Mouse (Mus musculus) heart, embryonic 16.5 days (tissue): ENCODE measurements at regions not wholly inside any gene's neighbourhood (a gene's known extent, or its start where the extent isn't known, plus 50 kb on each side); places are given as distances from the start of the nearest gene placed in this dataset.

Experiments
- ATAC-seq: fragments of 200-750 bp; cut with Nextera tagmentation; replicated peaks from 2 replicates; pipeline ENCODE4 v1.8.0; 2017; ENCODE audit warnings: moderate number of reproducible peaks; ENCODE audit not compliant: insufficient read depth, low FRiP score; ENCODE audit errors: extremely low read depth
- H3K27ac ChIP-seq: fragments of 300-500 bp; sonication (generic); 2 replicates; pipeline ENCODE4 v1.5.1; 2014; ENCODE audit warnings: mild to moderate bottlenecking, low read length, control low read depth, moderate library complexity
- H3K27me3 ChIP-seq: fragments of 300-500 bp; sonication (generic); 2 replicates; pipeline ENCODE4 v1.6.1; 2014; ENCODE audit warnings: low read length, mixed read lengths; ENCODE audit not compliant: control insufficient read depth, insufficient read depth
- H3K36me3 ChIP-seq: fragments of 300-500 bp; sonication (generic); 2 replicates; pipeline ENCODE4 v1.6.1; 2014; ENCODE audit not compliant: control insufficient read depth, insufficient read depth
- H3K4me1 ChIP-seq: fragments of 300-500 bp; sonication (generic); 2 replicates; pipeline ENCODE4 v1.6.1; 2014; ENCODE audit warnings: low read length, mixed read lengths; ENCODE audit not compliant: control insufficient read depth, insufficient read depth
- H3K4me2 ChIP-seq: fragments of 300-500 bp; sonication (generic); 2 replicates; pipeline ENCODE4 v1.6.1; 2014; ENCODE audit warnings: low read depth, mild to moderate bottlenecking, control low read depth, low read length
- H3K4me3 ChIP-seq: fragments of 300-500 bp; sonication (generic); 2 replicates; pipeline ENCODE4 v1.5.1; 2014; ENCODE audit warnings: mild to moderate bottlenecking, control low read depth, low read length
- H3K9ac ChIP-seq: fragments of 300-500 bp; sonication (generic); 2 replicates; pipeline ENCODE4 v1.6.1; 2014; ENCODE audit warnings: low read length, control low read depth
- H3K9me3 ChIP-seq: fragments of 300-500 bp; sonication (generic); replicated peaks from 2 replicates; pipeline ENCODE4 v1.6.1; 2016; ENCODE audit warnings: low read length; ENCODE audit not compliant: control insufficient read depth
- WGBS: fragments of 180-500 bp; shearing (Covaris S2); extraction: QIAGEN DNeasy Blood & Tissue Kit; methylation state at CpG from one replicate; pipeline ENCODE4 v1.1.7; 2014; 5-methylcytosine and 5-hydroxymethylcytosine counted together

- no peak overlapping the region for H3K4me2 ChIP-seq
- H3K9ac ChIP-seq: no peak overlapping the region
- H3K4me3 ChIP-seq: no peak overlapping the region
- no peaks in the 10 kb centered on the region for H3K36me3 ChIP-seq
- H3K9me3 ChIP-seq: no peaks in the 10 kb centered on the region
- ATAC-seq: no peak
- H3K4me1 ChIP-seq: no peaks in the 10 kb centered on the region
- no peaks in the 10 kb centered on the region for H3K27me3 ChIP-seq
- H3K27ac ChIP-seq: no peak overlapping the region
- 70% methylated on average over 3 of the region's 3 CpGs for WGBS
Observed at GRCm38 (mm10) chr19:26484322-26484721, 120.5 kb upstream of the Smarca2 start.

GRCm38 (mm10) chr19:26492806-26493205 is 112.0 kb upstream of the Smarca2 start:
- H3K4me3 ChIP-seq: no peak overlapping the region
- H3K27ac ChIP-seq: no peak overlapping the region
- no peak overlapping the region for H3K9ac ChIP-seq
- no peaks in the 10 kb centered on the region for H3K4me1 ChIP-seq
- no peaks in the 10 kb centered on the region for H3K9me3 ChIP-seq
- ATAC-seq: no peak
- no peaks in the 10 kb centered on the region for H3K36me3 ChIP-seq
- H3K4me2 ChIP-seq: no peak overlapping the region
- no peaks in the 10 kb centered on the region for H3K27me3 ChIP-seq
- WGBS: 50% methylated on average over 2 of the region's 2 CpGs

DNA sequence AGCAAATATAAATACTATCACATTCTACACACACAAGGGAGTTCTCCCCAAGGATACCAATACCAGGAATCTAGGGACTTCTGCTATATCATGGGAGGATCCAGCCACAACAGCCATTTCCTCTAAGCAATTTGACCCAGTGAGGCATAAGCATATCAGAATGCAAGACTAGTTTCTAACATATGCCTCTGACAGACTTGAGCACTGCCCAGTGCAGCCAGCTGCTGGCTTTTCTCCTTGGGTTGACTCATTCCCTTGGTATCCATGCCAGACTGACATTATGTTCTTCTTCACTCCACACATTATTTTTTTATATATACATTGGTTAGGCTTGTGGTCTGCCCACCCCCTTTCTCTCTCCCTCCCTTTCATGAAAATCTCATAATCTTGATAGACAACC is 103.8 kb upstream of the Smarca2 start:
- no peaks in the 10 kb centered on the region for H3K4me1 ChIP-seq
- H3K36me3 ChIP-seq: no peaks in the 10 kb centered on the region
- no peak overlapping the region for H3K4me2 ChIP-seq
- no peaks in the 10 kb centered on the region for H3K27me3 ChIP-seq
- no peak for ATAC-seq
- no peak overlapping the region for H3K9ac ChIP-seq
- no peak overlapping the region for H3K27ac ChIP-seq
- no peak overlapping the region for H3K4me3 ChIP-seq
- no peaks in the 10 kb centered on the region for H3K9me3 ChIP-seq

DNA sequence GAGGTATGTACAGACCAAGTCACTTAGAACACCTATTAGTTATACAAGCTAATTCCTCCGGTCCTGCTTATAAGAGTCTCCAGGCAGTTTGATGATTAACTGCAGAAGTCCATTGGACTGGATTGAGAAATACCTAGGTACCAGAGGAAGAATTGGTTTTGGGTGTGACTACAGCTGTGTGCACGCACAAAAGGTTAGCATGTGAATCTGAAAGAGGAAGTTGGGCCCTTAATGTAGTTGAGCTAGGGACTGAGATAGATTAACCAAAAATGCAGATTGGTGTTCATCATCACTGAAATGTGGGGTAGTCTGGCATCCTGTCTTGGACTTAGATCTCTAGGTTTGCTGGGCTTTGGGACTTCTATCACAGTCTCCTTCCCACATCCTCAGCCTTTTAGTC is 100.8 kb upstream of the Smarca2 start:
- Histone ChIP-seq H3K4me1 (no peaks in the 10 kb centered on the region), H3K27ac (no peak overlapping the region), H3K9ac (no peak overlapping the region), H3K4me2 (no peak overlapping the region), H3K4me3 (no peak overlapping the region), H3K36me3 (no peaks in the 10 kb centered on the region), H3K27me3 (no peaks in the 10 kb centered on the region), H3K9me3 (no peaks in the 10 kb centered on the region)
- WGBS: 88% methylated on average over 2 of the region's 2 CpGs
- no peak for ATAC-seq

- Histone ChIP-seq H3K4me2 (no peak overlapping the region), H3K9ac (no peak overlapping the region), H3K4me3 (no peak overlapping the region), H3K27me3 (no peaks in the 10 kb centered on the region), H3K27ac (no peak overlapping the region), H3K9me3 (no peaks in the 10 kb centered on the region), H3K36me3 (no peaks in the 10 kb centered on the region), H3K4me1 (no peaks in the 10 kb centered on the region)
- whole genome bisulfite sequencing: 60% methylated on average over 1 of the region's 1 CpGs
- ATAC-seq: no peak
Observed at GRCm38 (mm10) chr19:26506802-26507201, 98.0 kb upstream of the Smarca2 start.

GRCm38 (mm10) chr19:26507986-26508385 is 96.9 kb upstream of the Smarca2 start:
- ATAC-seq: no peak
- 74% methylated on average over 11 of the region's 11 CpGs for WGBS
- no peak overlapping the region for H3K4me3 ChIP-seq

GRCm38 (mm10) chr19:26508616-26509015 is 96.2 kb upstream of the Smarca2 start:
- no peak overlapping the region for H3K27ac ChIP-seq
- no peak overlapping the region for H3K9ac ChIP-seq
- 45% methylated on average over 7 of the region's 7 CpGs for WGBS
- H3K4me1 ChIP-seq: no peaks in the 10 kb centered on the region
- H3K4me2 ChIP-seq: no peak overlapping the region
- no peak overlapping the region for H3K4me3 ChIP-seq
- no peaks in the 10 kb centered on the region for H3K36me3 ChIP-seq
- no peaks in the 10 kb centered on the region for H3K9me3 ChIP-seq
- no peak for ATAC-seq
- H3K27me3 ChIP-seq: no peaks in the 10 kb centered on the region

More at GRCm38 (mm10) chr19:26507986-26508385, 96.9 kb upstream of the Smarca2 start:
- H3K27me3 ChIP-seq: no peaks in the 10 kb centered on the region
- no peak overlapping the region for H3K9ac ChIP-seq
- no peaks in the 10 kb centered on the region for H3K4me1 ChIP-seq
- no peaks in the 10 kb centered on the region for H3K36me3 ChIP-seq
- no peak overlapping the region for H3K27ac ChIP-seq
- no peak overlapping the region for H3K4me2 ChIP-seq
- H3K9me3 ChIP-seq: no peaks in the 10 kb centered on the region

DNA sequence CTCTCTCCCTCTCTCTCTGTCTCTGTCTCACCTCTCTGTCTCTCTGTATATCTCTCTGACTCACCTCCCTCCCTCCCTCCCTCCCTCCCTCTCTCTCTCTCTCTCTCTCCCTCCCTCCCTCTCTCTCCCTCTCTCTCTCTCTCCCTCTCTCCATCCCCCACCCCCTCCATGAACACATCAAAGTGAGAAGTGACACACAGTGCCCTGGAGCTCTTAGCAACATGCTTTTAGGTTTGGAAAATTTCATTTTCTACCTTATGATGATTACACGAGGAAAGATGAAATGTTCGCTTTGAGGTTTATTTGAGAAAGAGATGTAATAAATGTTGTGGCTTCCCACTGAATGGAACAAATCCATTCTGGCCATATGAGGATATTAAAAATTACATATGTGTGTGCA is 95.6 kb upstream of the Smarca2 start:
- no peak for ATAC-seq
- Histone ChIP-seq H3K9me3 (no peaks in the 10 kb centered on the region), H3K27me3 (no peaks in the 10 kb centered on the region), H3K9ac (no peak overlapping the region), H3K27ac (no peak overlapping the region), H3K4me3 (no peak overlapping the region), H3K4me2 (no peak overlapping the region), H3K36me3 (no peaks in the 10 kb centered on the region), H3K4me1 (no peaks in the 10 kb centered on the region)
- whole genome bisulfite sequencing: 71% methylated on average over 2 of the region's 2 CpGs

- Histone ChIP-seq H3K27me3 (no peaks in the 10 kb centered on the region), H3K9me3 (no peaks in the 10 kb centered on the region), H3K4me1 (no peaks in the 10 kb centered on the region), H3K36me3 (no peaks in the 10 kb centered on the region), H3K9ac (no peak overlapping the region), H3K27ac (no peak overlapping the region), H3K4me2 (no peak overlapping the region), H3K4me3 (no peak overlapping the region)
- ATAC-seq: no peak
- WGBS: 78% methylated on average over 12 of the region's 12 CpGs
Observed at GRCm38 (mm10) chr19:26510185-26510584, 94.7 kb upstream of the Smarca2 start.

DNA sequence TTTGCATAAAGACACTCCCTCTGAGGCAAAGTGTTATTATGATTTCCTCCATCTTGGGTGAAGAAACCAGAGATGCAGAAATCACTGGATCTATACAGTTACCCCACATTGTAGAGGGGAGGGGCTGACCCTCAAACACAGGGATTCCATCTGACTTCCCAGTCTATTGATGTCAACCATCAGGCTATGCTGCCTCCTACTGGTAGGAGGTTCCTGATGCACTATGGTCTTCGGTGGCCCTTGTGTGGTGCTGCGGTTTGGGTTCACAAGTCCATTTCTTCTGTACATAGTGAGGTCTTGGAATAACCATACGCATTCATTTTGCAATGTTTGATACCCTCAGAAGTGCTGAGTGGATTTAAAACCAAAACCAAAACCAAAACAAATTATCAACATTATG is 94.0 kb upstream of the Smarca2 start:
- H3K27me3 ChIP-seq: no peaks in the 10 kb centered on the region
- H3K4me3 ChIP-seq: no peak overlapping the region
- WGBS: 89% methylated on average over 3 of the region's 3 CpGs

More for the DNA sequence above, 94.0 kb upstream of the Smarca2 start:
- Histone ChIP-seq H3K27ac (no peak overlapping the region), H3K9me3 (no peaks in the 10 kb centered on the region), H3K4me2 (no peak overlapping the region), H3K9ac (no peak overlapping the region), H3K36me3 (no peaks in the 10 kb centered on the region), H3K4me1 (no peaks in the 10 kb centered on the region)
- ATAC-seq: no peak
